In the genomic region with DNA sequence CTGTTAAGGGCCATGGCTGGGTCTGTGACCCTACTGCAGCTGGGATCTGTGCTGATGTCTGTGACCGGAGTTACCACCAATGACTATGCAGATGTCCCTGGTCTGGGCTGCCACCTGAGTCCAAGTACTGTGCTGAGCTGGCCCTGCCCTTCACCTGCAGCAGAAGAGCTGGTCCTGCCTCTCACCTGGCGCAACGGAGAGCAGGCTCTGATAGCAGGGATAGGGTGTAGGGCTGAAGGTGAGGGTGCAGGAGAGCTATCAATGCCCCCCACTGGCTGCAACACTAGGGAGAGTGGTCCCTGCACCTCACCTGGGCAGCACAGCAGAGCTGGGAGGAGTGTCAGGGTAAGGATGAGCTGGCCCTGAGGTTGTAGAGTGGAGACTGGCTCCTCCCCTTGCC, we compare ENCODE assay signal across 19 mouse cellular contexts.
"Had no signal": no experiment of that assay in that cellular context is flagged by ENCODE, and none has a peak within 500 bp of the region (broad histone marks: within the 10 kb centered on the region; RNA-seq: fewer than 3 reads in every experiment).

No protein-coding gene starts in this region.

- H3K9me3 ChIP-seq: limb, embryonic 12.5 days; limb, embryonic 15.5 days had no signal

- H3K9ac ChIP-seq: limb, embryonic 12.5 days; limb, embryonic 15.5 days; liver, embryonic 14.5 days; liver, postnatal 0 days; lung, embryonic 14.5 days had no signal

- H3K27me3 ChIP-seq: limb, embryonic 12.5 days; limb, embryonic 15.5 days had no signal

- H3K4me3 ChIP-seq: limb, embryonic 12.5 days; limb, embryonic 15.5 days had no signal

- ATAC-seq: liver, postnatal 0 days; lung, postnatal 0 days had no signal

- H3K4me1 ChIP-seq: limb, embryonic 12.5 days; limb, embryonic 15.5 days had no signal

- H3K4me2 ChIP-seq: limb, embryonic 12.5 days; limb, embryonic 15.5 days; liver, embryonic 11.5 days; lung, embryonic 14.5 days; midbrain, embryonic 11.5 days had no signal

- DNase-seq: kidney, adult 18-20 months; kidney, adult 9 months; kidney, postnatal 14 days; kidney, postnatal 4 days; left cerebral cortex, postnatal 4 days; liver, postnatal 0 days; lung, embryonic 14.5 days; midbrain, embryonic 14.5 days; right cerebral cortex, adult 18-20 months; right cerebral cortex, postnatal 14 days; right cerebral cortex, postnatal 4 days; thymus, postnatal 25 days had no signal

- H3K36me3 ChIP-seq: limb, embryonic 12.5 days; limb, embryonic 15.5 days had no signal

- H3K27ac ChIP-seq: limb, embryonic 12.5 days; limb, embryonic 15.5 days; liver, embryonic 14.5 days; macrophage had no signal
